Mouse (Mus musculus) midbrain, postnatal 0 days (tissue): ENCODE data around the gene Klhl42. TPM values are rescaled to one million over a fixed set of nuclear protein-coding genes. Genes with fewer than 3 reads are reported as not detected.

Experiments used
- ATAC-seq: fragments of 200-750 bp; cut with Nextera tagmentation; 2 replicates; pipeline ENCODE4 v1.8.0; 2017; ENCODE audit warnings: moderate number of reproducible peaks, mild to moderate bottlenecking, moderate TSS enrichment, moderate library complexity; ENCODE audit not compliant: low FRiP score
- DNase-seq: peaks from one replicate; pipeline ENCODE4 v3.0.0-alpha.2; 2015; ENCODE audit warnings: low spot score
- H3K27ac ChIP-seq: fragments of 300-500 bp; sonication (generic); 2 replicates; pipeline ENCODE4 v1.5.1; 2014; ENCODE audit warnings: low read depth, mild to moderate bottlenecking, low read length, mixed read lengths
- H3K27me3 ChIP-seq: fragments of 300-500 bp; sonication (generic); 2 replicates; pipeline ENCODE4 v1.6.1; 2014; ENCODE audit warnings: low read length, control low read depth, mixed read lengths; ENCODE audit not compliant: insufficient read depth
- H3K36me3 ChIP-seq: fragments of 300-500 bp; sonication (generic); 2 replicates; pipeline ENCODE4 v1.6.1; 2014; ENCODE audit warnings: low read length, control low read depth, mixed read lengths; ENCODE audit not compliant: insufficient read depth
- H3K4me1 ChIP-seq: fragments of 300-500 bp; sonication (generic); 2 replicates; pipeline ENCODE4 v1.6.1; 2014; ENCODE audit warnings: mild to moderate bottlenecking, control low read depth, antibody characterized with exemption, low read length, mixed read lengths; ENCODE audit not compliant: insufficient read depth
- H3K4me2 ChIP-seq: fragments of 300-500 bp; sonication (generic); 2 replicates; pipeline ENCODE4 v1.6.1; 2014; ENCODE audit warnings: low read depth, mild to moderate bottlenecking, low read length, mixed read lengths; ENCODE audit not compliant: poor library complexity, severe bottlenecking
- H3K4me3 ChIP-seq: fragments of 300-500 bp; sonication (generic); 2 replicates; pipeline ENCODE4 v1.5.1; 2014; ENCODE audit warnings: low read depth, mild to moderate bottlenecking, low read length, moderate library complexity
- H3K9ac ChIP-seq: fragments of 300-500 bp; sonication (generic); replicated peaks from 2 replicates; pipeline ENCODE4 v1.6.1; 2014; ENCODE audit warnings: mild to moderate bottlenecking, low read length, moderate library complexity, mixed read lengths; ENCODE audit not compliant: poor library complexity, severe bottlenecking
- H3K9me3 ChIP-seq: fragments of 300-500 bp; sonication (generic); 2 replicates; pipeline ENCODE4 v1.6.1; 2016; ENCODE audit warnings: low read length, control low read depth
- CTCF ChIP-seq: IDR thresholded peaks from 2 replicates; pipeline ENCODE4 v1.5.1; 2016; ENCODE audit warnings: antibody characterized with exemption, mild to moderate bottlenecking
- WGBS: fragments of 180-500 bp; shearing (Covaris S2); extraction: QIAGEN DNeasy Blood & Tissue Kit; methylation state at CpG from one replicate; pipeline ENCODE4 v1.1.7; 2014; 5-methylcytosine and 5-hydroxymethylcytosine counted together
- polyA plus RNA-seq: library from polyadenylated mRNA; unstranded; fragments of >200 nt; fragmentation: Nextera tagmentation; extraction: Ambion mirVana; gene quantifications from 2 replicates; pipeline ENCODE4 v1.2.1, GENCODE M21; 2015
- total RNA-seq: library from RNA; depleted of rRNA; stranded (reverse); fragments of >200 nt; gene quantifications from 2 replicates; pipeline ENCODE4 v1.2.3, GENCODE M21; 2014; rRNA removed

Klhl42 gene
- total RNA-seq (26.0 and 32.5 TPM in 2 replicates), polyA plus RNA-seq (6.4 and 6.5 TPM in 2 replicates)

DNA sequence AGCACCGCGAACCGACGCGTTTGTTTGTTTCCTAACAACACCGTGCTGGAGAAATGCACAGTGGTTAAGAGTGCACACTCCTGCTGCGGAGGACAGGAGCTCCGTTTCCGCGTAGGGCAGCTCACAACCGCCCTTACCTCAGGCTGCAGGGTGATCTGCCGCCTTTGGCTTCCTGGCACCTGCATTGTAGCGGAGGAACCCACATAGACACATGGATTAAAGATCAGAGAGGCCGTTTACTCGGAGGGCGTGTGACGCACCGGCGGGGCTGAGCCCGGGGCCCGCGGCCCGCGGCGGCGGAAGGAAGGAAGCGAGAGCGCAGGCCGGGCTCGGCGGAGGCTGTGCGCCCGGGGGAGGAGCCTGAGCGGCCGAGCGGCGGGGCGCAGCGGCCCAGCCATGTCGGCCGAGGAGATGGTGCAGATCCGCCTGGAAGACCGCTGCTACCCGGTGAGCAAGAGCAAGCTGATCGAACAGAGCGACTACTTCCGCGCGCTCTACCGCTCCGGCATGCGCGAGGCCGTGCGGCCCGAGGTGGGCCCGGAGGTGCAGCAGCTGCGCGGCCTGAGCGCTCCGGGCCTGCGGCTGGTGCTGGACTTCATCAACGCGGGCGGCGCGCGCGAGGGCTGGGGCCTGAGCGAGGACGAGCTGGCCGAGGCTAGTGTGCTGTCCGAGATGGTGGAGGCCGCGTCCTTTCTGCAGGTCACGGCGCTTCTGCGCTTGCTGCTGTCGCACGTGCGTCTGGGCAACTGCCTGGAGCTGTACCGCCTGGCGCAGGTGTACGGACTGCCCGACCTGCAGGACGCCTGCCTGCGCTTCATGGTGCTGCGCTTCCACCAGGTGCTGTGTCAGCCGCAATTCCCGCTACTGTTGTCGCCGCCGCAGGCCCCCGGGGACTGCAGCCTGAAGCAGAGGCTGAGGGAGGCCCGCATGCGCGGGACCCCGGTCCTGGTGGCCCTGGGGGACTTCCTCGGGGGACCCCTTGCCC lies at the start of gene Klhl42:
Klhl42 (plus strand) TSS at position 244 of the 985 bp plus-strand sequence.
- Histone ChIP-seq H3K36me3 (no peaks in the 10 kb centered on the region), H3K9ac (peak within 1 kb of the TSS; percentile 96), H3K4me1 (peaks cover 7% of the 10 kb centered on the region; the same call in 1 of the 2 replicates), H3K4me3 (peak within 1 kb of the TSS; percentile 83), H3K27ac (peak within 1 kb of the TSS; percentile 94), H3K4me2 (peak within 1 kb of the TSS; percentile 98), H3K9me3 (no peaks in the 10 kb centered on the region), H3K27me3 (no peaks in the 10 kb centered on the region)
- TF ChIP-seq CTCF, result no peak
- ATAC-seq, result peak; percentile 86
- peak; percentile 70 for DNase-seq
- WGBS, result under 1% methylated on average over 81 of the region's 99 CpGs

DNA sequence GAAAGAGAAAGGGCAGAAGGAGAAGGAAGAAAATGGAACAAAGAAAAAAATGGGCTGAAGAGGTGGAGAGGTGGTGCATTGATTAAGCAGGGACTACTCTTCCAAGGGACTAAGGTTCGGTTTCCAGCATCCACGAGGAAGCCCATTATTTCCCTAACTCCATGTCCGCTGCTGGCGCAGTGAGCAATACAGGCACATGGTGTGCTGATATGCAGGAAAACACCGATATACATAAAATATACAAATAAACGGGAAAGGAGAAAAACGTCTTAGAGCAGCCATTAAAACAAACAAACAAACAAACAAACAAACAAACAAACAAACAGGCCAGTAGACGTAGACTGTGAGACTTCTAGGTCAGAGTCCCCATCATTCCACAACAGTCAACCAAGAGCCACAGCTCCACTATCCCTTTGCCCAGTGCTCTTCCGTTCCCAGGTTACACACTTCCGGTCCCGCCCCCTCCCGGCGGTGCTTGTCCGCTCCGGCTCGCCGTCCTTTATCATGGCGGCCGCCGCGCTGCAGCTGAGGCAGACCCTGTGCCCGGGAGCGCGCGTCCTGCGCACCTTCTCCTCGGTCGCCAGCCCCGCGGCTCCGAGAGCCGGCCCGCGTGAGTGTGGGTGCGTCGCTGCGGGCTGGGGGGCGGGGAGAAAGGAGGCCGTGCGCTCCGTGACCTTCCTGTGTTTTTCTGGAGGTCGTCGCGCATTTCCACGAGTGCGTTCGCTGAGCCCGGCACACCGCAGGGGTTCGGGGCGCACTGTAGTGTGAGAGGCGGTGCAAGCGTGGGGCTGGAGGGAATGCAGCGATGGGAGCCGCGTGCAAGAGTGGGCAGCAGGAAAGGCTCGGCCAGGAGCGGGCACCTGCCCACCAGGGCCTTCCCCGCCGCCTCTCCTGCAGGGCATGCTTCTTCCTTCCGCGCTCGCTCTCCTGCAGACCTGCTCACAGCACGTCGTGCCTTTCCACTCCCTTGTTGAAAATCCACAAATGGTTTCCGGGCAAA lies 48.6 kb upstream of the Klhl42 start, which contains the start of gene Mrps35:
Mrps35 (plus strand) TSS at position 474 of the 1,000 bp plus-strand sequence.
- Histone ChIP-seq H3K36me3 (peaks cover 5% of the 10 kb centered on the region; the same call in 1 of the 2 replicates), H3K27me3 (no peaks in the 10 kb centered on the region; the same call in 1 of the 2 replicates), H3K4me1 (peaks cover 6% of the 10 kb centered on the region; the same call in 1 of the 2 replicates), H3K9ac (peak within 1 kb of the TSS; percentile 95), H3K4me3 (peak within 1 kb of the TSS; percentile 75), H3K9me3 (no peaks in the 10 kb centered on the region), H3K27ac (peak within 1 kb of the TSS; percentile 92), H3K4me2 (peak within 1 kb of the TSS; percentile 68)
- 4% methylated on average over 66 of the region's 66 CpGs for WGBS
- peak; percentile 50 for TF ChIP-seq CTCF
- DNase-seq, result peak; percentile 95
- peak; percentile 99 for ATAC-seq

GRCm38 (mm10) chr6:147043633-147044032 lies 47.5 kb upstream of the Klhl42 start:
- DNase-seq (no peak), ATAC-seq (no peak)
- peaks cover 13% of the 10 kb centered on the region for H3K36me3 ChIP-seq
- H3K9ac ChIP-seq, result peak overlapping the region; percentile 95
- no peaks in the 10 kb centered on the region for H3K9me3 ChIP-seq
- WGBS, result 45% methylated on average over 7 of the region's 7 CpGs
- H3K27me3 ChIP-seq, result no peaks in the 10 kb centered on the region; the same call in 1 of the 2 replicates
- no peak for TF ChIP-seq CTCF
- H3K4me1 ChIP-seq, result peaks cover 6% of the 10 kb centered on the region; the same call in 1 of the 2 replicates
- no peak overlapping the region for H3K27ac ChIP-seq
- H3K4me2 ChIP-seq, result peak overlapping the region; percentile 68
- peak overlapping the region; percentile 75 for H3K4me3 ChIP-seq

GRCm38 (mm10) chr6:147049239-147049805 lies 41.9 kb upstream of the Klhl42 start:
- no peak overlapping the region for H3K4me2 ChIP-seq
- DNase-seq (no peak), ATAC-seq (no peak)
- H3K27ac ChIP-seq, result no peak overlapping the region
- H3K9me3 ChIP-seq, result no peaks in the 10 kb centered on the region
- H3K36me3 ChIP-seq, result peaks cover 37% of the 10 kb centered on the region
- no peaks in the 10 kb centered on the region for H3K4me1 ChIP-seq
- 97% methylated on average over 13 of the region's 13 CpGs for WGBS
- H3K27me3 ChIP-seq, result no peaks in the 10 kb centered on the region
- no peak overlapping the region for H3K9ac ChIP-seq
- H3K4me3 ChIP-seq, result no peak overlapping the region
- no peak for TF ChIP-seq CTCF

DNA sequence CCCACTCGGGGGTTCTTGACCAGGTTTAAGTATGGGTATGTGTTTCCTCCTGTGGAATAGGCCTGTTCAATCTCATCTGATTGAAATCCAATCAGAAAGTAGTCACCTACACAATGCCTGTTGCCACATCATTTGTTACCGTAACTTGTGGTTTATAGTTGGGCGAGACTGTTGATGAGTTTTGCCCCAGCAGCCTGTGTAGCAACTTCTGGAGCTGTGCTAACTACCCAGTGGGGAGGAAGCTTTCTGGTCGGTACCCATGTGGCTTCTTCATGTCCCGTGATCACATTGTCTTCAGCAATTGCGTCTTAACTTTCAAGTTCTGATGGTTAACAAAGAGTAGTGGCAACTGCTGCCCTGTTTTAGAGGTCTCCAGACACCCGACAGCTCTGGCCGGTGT lies 39.5 kb upstream of the Klhl42 start:
- Histone ChIP-seq H3K9ac (no peak overlapping the region), H3K4me2 (no peak overlapping the region), H3K27ac (no peak overlapping the region), H3K4me1 (no peaks in the 10 kb centered on the region), H3K36me3 (peaks cover 57% of the 10 kb centered on the region), H3K9me3 (no peaks in the 10 kb centered on the region), H3K4me3 (no peak overlapping the region), H3K27me3 (no peaks in the 10 kb centered on the region)
- no peak for ATAC-seq
- TF ChIP-seq CTCF, result no peak
- DNase-seq, result no peak
- WGBS, result 98% methylated on average over 8 of the region's 8 CpGs
